Mouse (Mus musculus) limb, embryonic 13.5 days (tissue): ENCODE data around the gene Spon2. TPM values are rescaled to one million over a fixed set of nuclear protein-coding genes. Genes with fewer than 3 reads are reported as not detected.

ENCODE experiments used
- ATAC-seq: fragments of 200-750 bp; cut with Nextera tagmentation; 2 replicates; pipeline ENCODE4 v1.8.0; 2017; ENCODE audit warnings: low read depth, moderate number of reproducible peaks, moderate TSS enrichment; ENCODE audit not compliant: low FRiP score
- H3K27ac ChIP-seq: fragments of 300-500 bp; sonication (generic); 2 replicates; pipeline ENCODE4 v1.5.1; 2015; ENCODE audit warnings: inconsistent platforms, mild to moderate bottlenecking, moderate library complexity
- H3K27me3 ChIP-seq: fragments of 300-500 bp; sonication (generic); 2 replicates; pipeline ENCODE4 v1.6.1; 2015; ENCODE audit warnings: mild to moderate bottlenecking, inconsistent platforms
- H3K36me3 ChIP-seq: fragments of 300-500 bp; sonication (generic); 2 replicates; pipeline ENCODE4 v1.6.1; 2015; ENCODE audit warnings: inconsistent platforms, mild to moderate bottlenecking, moderate library complexity
- H3K4me1 ChIP-seq: fragments of 300-500 bp; sonication (generic); 2 replicates; pipeline ENCODE4 v1.6.1; 2015; ENCODE audit warnings: inconsistent platforms
- H3K4me2 ChIP-seq: fragments of 300-500 bp; sonication (generic); replicated peaks from 2 replicates; pipeline ENCODE4 v1.6.1; 2015; ENCODE audit warnings: inconsistent platforms, mild to moderate bottlenecking, moderate library complexity
- H3K4me3 ChIP-seq: fragments of 300-500 bp; sonication (generic); 2 replicates; pipeline ENCODE4 v1.5.1; 2015; ENCODE audit warnings: moderate library complexity, mild to moderate bottlenecking, inconsistent platforms
- H3K9ac ChIP-seq: fragments of 300-500 bp; sonication (generic); 2 replicates; pipeline ENCODE4 v1.6.1; 2015; ENCODE audit warnings: mild to moderate bottlenecking, inconsistent platforms
- H3K9me3 ChIP-seq: fragments of 300-500 bp; sonication (generic); 2 replicates; pipeline ENCODE4 v1.6.1; 2016; ENCODE audit warnings: inconsistent platforms
- whole genome bisulfite sequencing: fragments of 180-500 bp; shearing (Covaris S2); methylation state at CpG from one replicate; pipeline ENCODE4 v1.1.7; 2015; 5-methylcytosine and 5-hydroxymethylcytosine counted together
- polyA plus RNA-seq: library from polyadenylated mRNA; unstranded; fragments of >200 nt; fragmentation: Nextera tagmentation; extraction: Ambion mirVana; gene quantifications from 2 replicates; pipeline ENCODE4 v1.2.1, GENCODE M21; 2015

Spon2 gene
- polyA plus RNA-seq, 1 experiment from 2014 or later, result 7.4 TPM

DNA sequence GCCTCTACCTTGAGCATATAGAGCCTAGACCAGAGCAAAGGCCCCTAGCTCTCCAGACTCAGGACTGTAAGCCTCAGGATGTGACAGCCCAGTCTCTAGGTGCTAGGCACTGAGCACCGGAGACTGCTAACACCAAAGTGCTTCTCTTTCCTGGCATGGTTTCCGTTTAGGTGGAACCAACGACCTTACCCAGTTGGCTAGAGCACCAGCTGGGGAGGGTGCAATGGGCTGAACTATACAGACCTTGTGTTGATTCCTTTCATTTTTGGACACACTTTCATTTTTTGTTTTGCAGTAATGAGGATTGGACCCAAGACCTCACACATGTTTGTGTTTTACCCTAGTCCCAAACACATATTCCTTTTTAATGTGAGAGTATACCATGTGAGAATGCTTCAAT is 7.7 kb downstream of the Spon2 start:
- H3K9ac ChIP-seq, result no peak overlapping the region
- no peaks in the 10 kb centered on the region for H3K4me1 ChIP-seq
- H3K4me2 ChIP-seq, result no peak overlapping the region
- ATAC-seq, result no peak
- no peak overlapping the region for H3K4me3 ChIP-seq
- H3K27me3 ChIP-seq, result no peaks in the 10 kb centered on the region
- no peaks in the 10 kb centered on the region for H3K36me3 ChIP-seq
- no peaks in the 10 kb centered on the region for H3K9me3 ChIP-seq
- no peak overlapping the region for H3K27ac ChIP-seq
- 92% methylated on average over 3 of the region's 3 CpGs for WGBS

DNA sequence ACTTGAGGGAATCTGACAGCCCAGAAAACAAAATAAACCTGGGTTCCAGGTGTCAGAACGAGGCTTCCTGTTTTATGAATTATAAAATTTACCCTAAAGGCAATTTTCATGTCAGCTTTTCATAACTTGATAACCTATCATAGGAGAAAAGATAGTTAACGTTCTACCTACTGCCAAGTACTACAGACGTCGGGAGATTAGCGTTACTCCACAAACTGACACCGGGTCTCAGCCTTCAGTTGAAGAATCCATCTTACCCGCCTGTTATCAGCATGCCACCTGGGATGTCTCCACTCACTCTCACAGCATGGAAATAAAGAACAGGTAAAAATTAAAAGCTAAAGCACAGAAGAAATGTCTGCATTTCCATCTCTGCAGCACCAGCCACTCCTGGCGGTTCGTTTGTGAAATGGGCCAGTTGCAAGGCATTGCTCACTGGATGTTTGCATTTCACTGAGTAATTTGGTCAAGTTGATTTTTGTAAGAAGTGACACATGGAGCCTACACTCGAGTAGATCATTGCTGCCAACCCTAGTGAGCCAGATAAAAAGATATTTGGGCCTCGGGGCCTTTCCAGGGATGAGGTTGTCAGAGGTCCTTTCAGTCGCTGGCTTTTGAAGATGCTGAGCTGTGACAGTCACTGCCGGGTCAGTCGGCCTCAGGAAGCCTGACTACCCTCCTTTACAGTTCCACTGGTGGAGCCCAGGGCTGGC is 9.6 kb downstream of the Spon2 start:
- Histone ChIP-seq H3K9me3 (no peaks in the 10 kb centered on the region), H3K27me3 (no peaks in the 10 kb centered on the region), H3K9ac (no peak overlapping the region), H3K4me3 (no peak overlapping the region), H3K4me1 (0 out of 2 replicates have a peak, but pooled peaks cover 7% of the 10 kb centered on the region), H3K36me3 (no peaks in the 10 kb centered on the region), H3K4me2 (no peak overlapping the region), H3K27ac (no peak overlapping the region)
- no peak for ATAC-seq
- 76% methylated on average over 14 of the region's 14 CpGs for WGBS

GRCm38 (mm10) chr5:33207136-33207535 is 11.1 kb downstream of the Spon2 start:
- 0 out of 2 replicates have a peak, but pooled peaks cover 7% of the 10 kb centered on the region for H3K4me1 ChIP-seq
- no peak overlapping the region for H3K4me2 ChIP-seq
- no peak for ATAC-seq
- H3K9me3 ChIP-seq, result no peaks in the 10 kb centered on the region
- H3K27me3 ChIP-seq, result peaks cover 7% of the 10 kb centered on the region
- no peak overlapping the region for H3K27ac ChIP-seq
- WGBS, result 53% methylated on average over 9 of the region's 9 CpGs
- H3K4me3 ChIP-seq, result no peak overlapping the region
- no peak overlapping the region for H3K9ac ChIP-seq
- no peaks in the 10 kb centered on the region for H3K36me3 ChIP-seq

DNA sequence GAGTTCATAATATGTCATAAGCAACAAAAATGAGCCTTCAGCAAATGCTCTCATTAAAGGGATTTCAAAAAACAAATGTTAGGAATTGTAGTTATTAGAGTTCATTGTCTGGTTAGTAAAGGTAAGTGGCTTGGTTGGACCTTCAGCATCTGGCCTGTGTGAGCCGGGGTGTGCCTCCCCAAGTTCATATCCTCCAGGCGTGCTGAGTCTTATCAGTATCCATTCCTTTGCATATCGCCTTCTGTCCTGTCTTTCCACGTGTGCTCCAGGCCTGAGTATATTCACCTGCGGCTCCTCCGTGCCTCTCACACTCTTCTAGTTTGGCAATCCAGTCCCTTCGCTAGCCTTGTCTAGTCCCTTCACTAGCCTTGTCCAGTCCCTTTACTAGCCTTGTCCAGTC is 11.9 kb downstream of the Spon2 start:
- Histone ChIP-seq H3K27me3 (peaks cover 7% of the 10 kb centered on the region), H3K4me1 (0 out of 2 replicates have a peak, but pooled peaks cover 7% of the 10 kb centered on the region), H3K9me3 (no peaks in the 10 kb centered on the region), H3K36me3 (no peaks in the 10 kb centered on the region), H3K4me2 (no peak overlapping the region), H3K27ac (no peak overlapping the region), H3K4me3 (no peak overlapping the region), H3K9ac (no peak overlapping the region)
- 88% methylated on average over 7 of the region's 7 CpGs for WGBS
- ATAC-seq, result no peak

GRCm38 (mm10) chr5:33204284-33204683 is 14.0 kb downstream of the Spon2 start:
- Histone ChIP-seq H3K4me3 (no peak overlapping the region), H3K9ac (no peak overlapping the region), H3K9me3 (no peaks in the 10 kb centered on the region), H3K4me2 (0 out of 2 replicates have a peak overlapping the region, but pooled peaks have one; percentile 61), H3K4me1 (0 out of 2 replicates have a peak, but pooled peaks cover 7% of the 10 kb centered on the region), H3K27me3 (peaks cover 7% of the 10 kb centered on the region), H3K27ac (no peak overlapping the region), H3K36me3 (no peaks in the 10 kb centered on the region)
- no peak for ATAC-seq
- 65% methylated on average over 7 of the region's 7 CpGs for WGBS

GRCm38 (mm10) chr5:33203691-33204242 is 14.5 kb downstream of the Spon2 start:
- ATAC-seq, result peak; percentile 69; the same call in 1 of the 2 replicates
- 16% methylated on average over 9 of the region's 9 CpGs for WGBS
- Histone ChIP-seq H3K4me2 (peak overlapping the region; percentile 61), H3K4me1 (0 out of 2 replicates have a peak, but pooled peaks cover 7% of the 10 kb centered on the region), H3K4me3 (peak overlapping the region; percentile 29), H3K27ac (0 out of 2 replicates have a peak overlapping the region, but pooled peaks have one; percentile 48), H3K27me3 (peaks cover 7% of the 10 kb centered on the region), H3K9ac (no peak overlapping the region), H3K9me3 (no peaks in the 10 kb centered on the region), H3K36me3 (no peaks in the 10 kb centered on the region)

- Histone ChIP-seq H3K9ac (no peak overlapping the region), H3K36me3 (no peaks in the 10 kb centered on the region), H3K27ac (no peak overlapping the region), H3K4me1 (0 out of 2 replicates have a peak, but pooled peaks cover 7% of the 10 kb centered on the region), H3K4me3 (no peak overlapping the region), H3K9me3 (no peaks in the 10 kb centered on the region), H3K4me2 (no peak overlapping the region), H3K27me3 (peaks cover 7% of the 10 kb centered on the region)
- ATAC-seq, result no peak
- WGBS, result 78% methylated on average over 6 of the region's 6 CpGs
Observed at GRCm38 (mm10) chr5:33203171-33203565, 15.1 kb downstream of the Spon2 start.

DNA sequence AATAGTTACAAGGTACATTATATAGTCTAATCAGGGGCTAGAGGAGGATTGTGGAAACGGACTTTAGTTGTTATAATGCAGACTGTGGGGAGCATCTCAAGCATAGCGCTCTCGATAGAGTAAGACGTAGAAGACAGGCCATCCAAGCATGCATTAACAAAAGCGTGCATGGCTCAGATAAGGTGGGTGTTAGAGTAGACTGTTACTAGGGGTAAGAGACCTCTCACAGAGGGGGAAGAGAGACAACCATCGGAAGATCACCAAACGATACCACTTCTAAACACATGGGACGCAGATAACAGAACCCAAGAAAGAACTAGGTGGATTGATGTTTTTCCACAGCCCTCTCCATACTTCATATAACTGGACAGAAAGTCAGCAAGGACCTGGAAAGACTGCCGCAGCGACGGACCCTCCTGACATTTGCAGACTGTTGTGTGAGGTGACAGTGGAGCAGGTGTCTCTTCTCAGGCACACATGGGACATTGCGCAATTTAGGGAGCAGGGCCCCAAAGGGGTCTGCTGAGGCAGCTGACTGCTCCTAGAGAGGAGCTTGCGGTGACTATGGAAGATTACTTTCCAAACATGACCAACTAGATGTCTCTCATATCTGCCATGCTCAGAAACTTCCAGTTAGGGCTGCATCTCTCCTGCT is 15.6 kb downstream of the Spon2 start:
- H3K27me3 ChIP-seq, result peaks cover 7% of the 10 kb centered on the region
- no peaks in the 10 kb centered on the region for H3K36me3 ChIP-seq
- no peaks in the 10 kb centered on the region for H3K9me3 ChIP-seq
- no peak for ATAC-seq
- H3K27ac ChIP-seq, result no peak overlapping the region
- H3K9ac ChIP-seq, result no peak overlapping the region
- H3K4me3 ChIP-seq, result no peak overlapping the region
- WGBS, result 86% methylated on average over 13 of the region's 13 CpGs
- H3K4me2 ChIP-seq, result no peak overlapping the region
- 0 out of 2 replicates have a peak, but pooled peaks cover 7% of the 10 kb centered on the region for H3K4me1 ChIP-seq

- no peak overlapping the region for H3K27ac ChIP-seq
- peaks cover 7% of the 10 kb centered on the region for H3K27me3 ChIP-seq
- H3K9ac ChIP-seq, result no peak overlapping the region
- 0 out of 2 replicates have a peak, but pooled peaks cover 7% of the 10 kb centered on the region for H3K4me1 ChIP-seq
- WGBS, result 63% methylated on average over 13 of the region's 13 CpGs
- no peak overlapping the region for H3K4me3 ChIP-seq
- H3K36me3 ChIP-seq, result no peaks in the 10 kb centered on the region
- no peak overlapping the region for H3K4me2 ChIP-seq
- ATAC-seq, result no peak
- no peaks in the 10 kb centered on the region for H3K9me3 ChIP-seq
Observed at GRCm38 (mm10) chr5:33201697-33202096, 16.6 kb downstream of the Spon2 start.

DNA sequence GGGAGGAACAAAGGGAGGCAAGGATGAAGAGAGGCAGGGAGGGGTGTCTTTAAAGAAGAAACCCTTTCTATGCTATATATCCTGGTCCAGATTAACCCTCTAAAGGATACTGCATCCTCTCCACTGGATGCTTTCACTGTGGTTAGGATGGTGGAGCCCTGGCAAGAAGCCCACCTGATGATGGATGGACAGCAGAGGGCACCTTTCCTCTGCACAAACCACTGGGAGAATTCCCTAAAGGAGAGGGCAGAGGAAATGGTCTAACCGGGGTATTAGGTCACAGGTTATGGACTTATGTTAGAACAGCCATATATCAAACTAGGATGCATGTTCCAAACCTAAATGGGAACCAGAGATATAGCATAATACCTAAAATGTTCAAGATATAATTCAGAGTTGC is 18.2 kb downstream of the Spon2 start:
- H3K9me3 ChIP-seq, result no peaks in the 10 kb centered on the region
- no peak overlapping the region for H3K4me2 ChIP-seq
- no peak for ATAC-seq
- H3K27ac ChIP-seq, result no peak overlapping the region
- 0 out of 2 replicates have a peak, but pooled peaks cover 7% of the 10 kb centered on the region for H3K4me1 ChIP-seq
- H3K9ac ChIP-seq, result no peak overlapping the region
- no peak overlapping the region for H3K4me3 ChIP-seq
- no peaks in the 10 kb centered on the region for H3K36me3 ChIP-seq
- WGBS, result 47% methylated on average over 1 of the region's 1 CpGs
- H3K27me3 ChIP-seq, result peaks cover 7% of the 10 kb centered on the region

- Histone ChIP-seq H3K4me1 (no peaks in the 10 kb centered on the region), H3K27ac (no peak overlapping the region), H3K4me2 (no peak overlapping the region), H3K27me3 (peaks cover 5% of the 10 kb centered on the region; the same call in 1 of the 2 replicates), H3K9ac (no peak overlapping the region), H3K9me3 (no peaks in the 10 kb centered on the region), H3K36me3 (no peaks in the 10 kb centered on the region), H3K4me3 (no peak overlapping the region)
- ATAC-seq, result no peak
- WGBS, result 72% methylated on average over 9 of the region's 9 CpGs
Observed at GRCm38 (mm10) chr5:33195246-33195852, 22.9 kb downstream of the Spon2 start.

DNA sequence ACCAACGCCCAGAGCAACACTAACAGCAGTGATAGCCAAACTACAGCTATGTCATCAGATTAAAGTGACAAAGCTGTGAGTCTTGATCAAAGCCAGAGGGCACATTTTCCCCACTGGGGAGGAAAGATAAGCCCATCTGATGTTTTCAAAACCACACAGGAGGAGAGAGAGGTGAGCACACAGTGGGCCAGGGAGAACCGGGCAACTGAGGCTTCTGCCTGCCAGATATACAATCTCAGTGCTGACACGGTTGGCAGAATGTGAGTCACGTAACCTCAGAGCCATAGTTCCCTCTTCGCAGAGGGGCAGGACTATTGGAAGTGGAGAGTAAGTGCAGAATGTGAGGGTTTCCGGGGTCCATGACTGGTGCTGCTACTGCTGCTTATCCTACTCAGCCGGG is 24.7 kb downstream of the Spon2 start:
- H3K4me2 ChIP-seq, result no peak overlapping the region
- 50% methylated on average over 7 of the region's 7 CpGs for WGBS
- no peaks in the 10 kb centered on the region for H3K4me1 ChIP-seq
- no peaks in the 10 kb centered on the region for H3K9me3 ChIP-seq
- H3K9ac ChIP-seq, result no peak overlapping the region
- H3K27ac ChIP-seq, result no peak overlapping the region
- ATAC-seq, result no peak
- H3K27me3 ChIP-seq, result peaks cover 5% of the 10 kb centered on the region; the same call in 1 of the 2 replicates
- H3K36me3 ChIP-seq, result no peaks in the 10 kb centered on the region
- H3K4me3 ChIP-seq, result no peak overlapping the region
